Mouse (Mus musculus): Measurements from ENCODE around the gene Csrp2.

- TF ChIP-seq POLR2A (IDR thresholded peaks at IDR 0.05; ENCODE audit: borderline replicate concordance, low read depth, low read length) (no peak), CTCF (IDR thresholded peaks at IDR 0.05; ENCODE audit: low read depth, low read length) (no peak)
Measured at GRCm38 (mm10) chr10:110980441-110980840, 60.9 kb downstream of the Csrp2 start.
